Mouse (Mus musculus) liver, adult 2 months (tissue): ENCODE measurements around the gene Prkce.

Experiments used
- CTCF ChIP-seq: fragments of 200-500 bp; IDR thresholded peaks from 2 replicates; pipeline ENCODE4 v1.5.1; 2011; ENCODE audit warnings: low read depth, low read length, control low read depth
- POLR2A ChIP-seq: fragments of 200-500 bp; IDR thresholded peaks from 2 replicates; pipeline ENCODE4 v1.6.1; 2011; ENCODE audit warnings: low read length, control low read depth; ENCODE audit not compliant: insufficient read depth; ENCODE audit errors: extremely low read depth

DNA sequence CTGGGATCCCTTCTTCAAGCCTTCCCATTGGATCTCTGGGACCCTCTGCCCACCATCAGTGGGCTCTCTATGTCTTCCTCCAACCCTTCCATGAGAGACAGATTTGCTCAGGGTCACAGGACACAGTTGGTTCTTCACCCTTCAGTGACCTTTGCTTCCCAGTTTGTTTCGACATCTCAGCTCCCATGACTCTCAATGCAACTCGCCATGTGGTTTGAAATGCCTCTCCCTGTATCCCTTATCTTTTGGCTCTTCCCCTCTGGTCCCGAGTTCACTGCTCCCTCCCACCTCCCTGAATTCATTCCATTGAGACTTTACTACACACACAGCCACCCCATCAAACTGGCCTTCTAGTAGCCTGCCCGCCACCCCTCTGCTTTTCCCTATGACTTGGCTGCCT, 509.3 kb downstream of the Prkce start:
- TF ChIP-seq POLR2A, result no peak
- no peak for TF ChIP-seq CTCF
